Mouse (Mus musculus) adrenal gland, postnatal 25 days (tissue): ENCODE measurements at regions not wholly inside any gene's neighbourhood (a gene's known extent, or its start where the extent isn't known, plus 50 kb on each side); places are given as distances from the start of the nearest gene placed in this dataset.
A peak's percentile ranks its signal among the peaks of the same experiment; 100 is the strongest.

ENCODE experiments used
- DNase-seq: peaks from one replicate; pipeline ENCODE4 v3.0.0; 2021; ENCODE audit warnings: mixed read lengths

- DNase-seq = no peak
Observed at GRCm38 (mm10) chr4:105394366-105394765, 237.2 kb downstream of the Plpp3 start.

- no peak for DNase-seq
Observed at GRCm38 (mm10) chr4:105397451-105397850, 240.3 kb downstream of the Plpp3 start.

- DNase-seq = no peak
Observed at GRCm38 (mm10) chr4:105402021-105402420, 244.9 kb downstream of the Plpp3 start.

- peak; percentile 28 for DNase-seq
Observed at GRCm38 (mm10) chr4:105403169-105403568, 246.0 kb downstream of the Plpp3 start.

GRCm38 (mm10) chr4:105403686-105404085 is 246.5 kb downstream of the Plpp3 start:
- no peak for DNase-seq

GRCm38 (mm10) chr4:105405728-105406127 is 248.6 kb downstream of the Plpp3 start:
- no peak for DNase-seq

GRCm38 (mm10) chr4:105406786-105407464 is 249.8 kb downstream of the Plpp3 start:
- no peak for DNase-seq

- no peak for DNase-seq
Observed at GRCm38 (mm10) chr4:105408896-105409295, 251.7 kb downstream of the Plpp3 start.

GRCm38 (mm10) chr4:105417166-105417565 is 260.0 kb downstream of the Plpp3 start:
- no peak for DNase-seq

GRCm38 (mm10) chr4:105422466-105422865 is 265.3 kb downstream of the Plpp3 start:
- no peak for DNase-seq

GRCm38 (mm10) chr4:105423727-105424201 is 266.6 kb downstream of the Plpp3 start:
- DNase-seq = peak; percentile 11

- no peak for DNase-seq
Observed at GRCm38 (mm10) chr4:105425086-105425485, 267.9 kb downstream of the Plpp3 start.

GRCm38 (mm10) chr4:105427581-105427980 is 270.4 kb downstream of the Plpp3 start:
- DNase-seq = peak; percentile 9

- no peak for DNase-seq
Observed at GRCm38 (mm10) chr4:105429381-105430100, 272.4 kb downstream of the Plpp3 start.

GRCm38 (mm10) chr4:105432461-105432860 is 275.3 kb downstream of the Plpp3 start:
- DNase-seq = no peak

GRCm38 (mm10) chr4:105437141-105437540 is 280.0 kb downstream of the Plpp3 start:
- no peak for DNase-seq

GRCm38 (mm10) chr4:105449046-105449860 is 292.1 kb downstream of the Plpp3 start:
- DNase-seq = no peak

GRCm38 (mm10) chr4:105450881-105451280 is 293.7 kb downstream of the Plpp3 start:
- no peak for DNase-seq

GRCm38 (mm10) chr4:105451871-105452270 is 294.7 kb downstream of the Plpp3 start:
- DNase-seq = no peak

- peak; percentile 27 for DNase-seq
Observed at GRCm38 (mm10) chr4:105456955-105457621, 299.9 kb downstream of the Plpp3 start.

GRCm38 (mm10) chr4:105459991-105460688 is 303.0 kb downstream of the Plpp3 start:
- DNase-seq = no peak

GRCm38 (mm10) chr4:105460689-105461005 is 303.5 kb downstream of the Plpp3 start:
- no peak for DNase-seq
